Mouse (Mus musculus): ENCODE measurements around the gene Gm17416. TPM values are rescaled to one million over a fixed set of nuclear protein-coding genes. Genes with fewer than 3 reads are reported as not detected.
A peak's percentile ranks its signal among the peaks of the same experiment; 100 is the strongest.

Gm17416 gene
- polyA plus RNA-seq, 1 experiment from 2014 or later, result 0.83 TPM

- DNase-seq (ENCODE audit: low read depth, low spot score) (peak; percentile 44), ATAC-seq (peak; percentile 44)
- POLR2A ChIA-PET, result no interaction called here
- in situ Hi-C loops (cut with MboI; ENCODE audit: low pct_unique_long_range_greater_than_20kb), result no loop called here
- TF ChIP-seq CTCF (IDR thresholded peaks at IDR 0.05), result peak; percentile 11
- H3K27me3 ChIP-seq, result no peaks in the 10 kb centered on the region
- CTCF ChIA-PET, result interaction anchor here (1.0 to 1.5 kb wide), 2 partner anchors 11 to 25 kb away, joined by 3 to 4 read pairs; no protein-coding TSS in a partner anchor
Measured at GRCm38 (mm10) chr2:152570313-152570712, 1.2 kb downstream of the Gm17416 start.

- peak; percentile 59 for TF ChIP-seq CTCF (IDR thresholded peaks at IDR 0.05)
- in situ Hi-C loops (cut with MboI; ENCODE audit: low pct_unique_long_range_greater_than_20kb), result no loop called here
- POLR2A ChIA-PET, result no interaction called here
- H3K27me3 ChIP-seq, result no peaks in the 10 kb centered on the region
- DNase-seq (ENCODE audit: low read depth, low spot score) (no peak), ATAC-seq (no peak)
- CTCF ChIA-PET, result interaction anchor here (1.3 to 1.5 kb wide), 2 partner anchors 13 to 19 kb away, joined by 3 read pairs; no protein-coding TSS in a partner anchor
Measured at GRCm38 (mm10) chr2:152572114-152572794, 3.1 kb downstream of the Gm17416 start, which contains the start of gene Defb21. Gene Defb21, plus strand, starts transcription at chr2:152572744.

- ChIA-PET CTCF (interaction anchor here (1.4 to 1.9 kb wide), 3 partner anchors 11 to 20 kb away, joined by 3 to 4 read pairs (median 3); no protein-coding TSS in a partner anchor), POLR2A (interaction anchor here (1.0 kb wide), 1 partner anchor 34 kb away, joined by 3 read pairs; no protein-coding TSS in a partner anchor)
- ATAC-seq (no peak), DNase-seq (ENCODE audit: low read depth, low spot score) (no peak)
- no peak for TF ChIP-seq CTCF (IDR thresholded peaks at IDR 0.05)
- H3K27me3 ChIP-seq, result no peaks in the 10 kb centered on the region
- in situ Hi-C loops (cut with MboI; ENCODE audit: low pct_unique_long_range_greater_than_20kb), result no loop called here
Measured at GRCm38 (mm10) chr2:152573484-152573883, 4.3 kb downstream of the Gm17416 start.

GRCm38 (mm10) chr2:152580107-152580506 is 11.0 kb downstream of the Gm17416 start, which contains the start of gene Defb19:
Gene Defb19, minus strand, starts transcription at chr2:152580312.
- no peak for ATAC-seq
- ChIA-PET CTCF (interaction anchor here (2.2 kb wide), 1 partner anchor 15 kb away, joined by 5 read pairs; no protein-coding TSS in a partner anchor), POLR2A (no interaction called here)
- DNase-seq (ENCODE audit: low read depth, low spot score), result no peak
- no peaks in the 10 kb centered on the region for H3K27me3 ChIP-seq
- in situ Hi-C loops (cut with MboI; ENCODE audit: low pct_unique_long_range_greater_than_20kb), result no loop called here
- TF ChIP-seq CTCF (IDR thresholded peaks at IDR 0.05), result no peak

GRCm38 (mm10) chr2:152580612-152581011 is 11.5 kb downstream of the Gm17416 start:
- TF ChIP-seq CTCF (IDR thresholded peaks at IDR 0.05), result no peak
- no peaks in the 10 kb centered on the region for H3K27me3 ChIP-seq
- in situ Hi-C loops (cut with MboI; ENCODE audit: low pct_unique_long_range_greater_than_20kb), result no loop called here
- CTCF ChIA-PET, result interaction anchor here (2.2 kb wide), 1 partner anchor 14 kb away, joined by 5 read pairs; no protein-coding TSS in a partner anchor
- POLR2A ChIA-PET, result no interaction called here
- ATAC-seq (no peak), DNase-seq (ENCODE audit: low read depth, low spot score) (no peak)

GRCm38 (mm10) chr2:152586926-152587560 is 17.9 kb downstream of the Gm17416 start:
- no peak for DNase-seq (ENCODE audit: low read depth, low spot score)

GRCm38 (mm10) chr2:152588450-152588849 is 19.3 kb downstream of the Gm17416 start:
- H3K27me3 ChIP-seq, result peaks cover 4% of the 10 kb centered on the region
- TF ChIP-seq CTCF (IDR thresholded peaks at IDR 0.05), result no peak
- in situ Hi-C loops (cut with MboI; ENCODE audit: low pct_unique_long_range_greater_than_20kb), result no loop called here
- ATAC-seq, result no peak
- POLR2A ChIA-PET, result no interaction called here
- CTCF ChIA-PET, result interaction anchor here (0.8 to 2.4 kb wide), 4 partner anchors 14 to 121 kb away, joined by 3 to 7 read pairs (median 4); no protein-coding TSS in a partner anchor
- DNase-seq (ENCODE audit: low read depth, low spot score), result no peak

More at GRCm38 (mm10) chr2:152586926-152587560, 17.9 kb downstream of the Gm17416 start:
- ChIA-PET POLR2A (no interaction called here), CTCF (interaction anchor here (0.9 to 2.4 kb wide), 7 partner anchors 17 to 119 kb away, joined by 3 to 7 read pairs (median 4); partner anchors contain the start of gene Defb36)
- no peak for ATAC-seq
- H3K27me3 ChIP-seq, result no peaks in the 10 kb centered on the region
- TF ChIP-seq CTCF (IDR thresholded peaks at IDR 0.05), result peak; percentile 65
- in situ Hi-C loops (cut with MboI; ENCODE audit: low pct_unique_long_range_greater_than_20kb), result no loop called here

- CTCF ChIA-PET, result interaction anchor here (1.2 to 2.4 kb wide), 3 partner anchors 15 to 35 kb away, joined by 3 to 7 read pairs (median 4); partner anchors contain the start of gene Defb36
- no peak for TF ChIP-seq CTCF (IDR thresholded peaks at IDR 0.05)
- in situ Hi-C loops (cut with MboI; ENCODE audit: low pct_unique_long_range_greater_than_20kb), result no loop called here
Measured at GRCm38 (mm10) chr2:152589021-152589420, 19.9 kb downstream of the Gm17416 start.

GRCm38 (mm10) chr2:152599299-152599698 is 30.2 kb downstream of the Gm17416 start, which contains the start of gene Defb45:
Gene Defb45, minus strand, starts transcription at chr2:152599399.
- in situ Hi-C loops (cut with MboI; ENCODE audit: low pct_unique_long_range_greater_than_20kb), result no loop called here
- H3K27me3 ChIP-seq, result no peaks in the 10 kb centered on the region
- no peak for TF ChIP-seq CTCF (IDR thresholded peaks at IDR 0.05)
- ChIA-PET POLR2A (no interaction called here), CTCF (interaction anchor here (0.9 kb wide), 1 partner anchor 42 kb away, joined by 3 read pairs; no protein-coding TSS in a partner anchor)
- ATAC-seq (no peak), DNase-seq (ENCODE audit: low read depth, low spot score) (no peak)

More at GRCm38 (mm10) chr2:152589021-152589420, 19.9 kb downstream of the Gm17416 start:
- POLR2A ChIA-PET, result no interaction called here
- DNase-seq (ENCODE audit: low read depth, low spot score) (no peak), ATAC-seq (no peak)
- peaks cover 4% of the 10 kb centered on the region for H3K27me3 ChIP-seq

- no peak for TF ChIP-seq CTCF (IDR thresholded peaks at IDR 0.05)
- CTCF ChIA-PET, result no interaction called here
- no peaks in the 10 kb centered on the region for H3K27me3 ChIP-seq
- DNase-seq (ENCODE audit: low read depth, low spot score) (no peak), ATAC-seq (no peak)
- in situ Hi-C loops (cut with MboI; ENCODE audit: low pct_unique_long_range_greater_than_20kb), result no loop called here
- POLR2A ChIA-PET, result no interaction called here
Measured at GRCm38 (mm10) chr2:152600076-152600475, 30.9 kb downstream of the Gm17416 start.
